Mouse (Mus musculus) forebrain, postnatal 0 days (tissue): Measurements from ENCODE around the gene Emc1. TPM values are rescaled to one million over a fixed set of nuclear protein-coding genes. Genes with fewer than 3 reads are reported as not detected.

Experiments
- ATAC-seq: fragments of 200-750 bp; cut with Nextera tagmentation; 2 replicates; pipeline ENCODE4 v1.8.0; 2017; ENCODE audit warnings: mild to moderate bottlenecking, moderate library complexity
- DNase-seq: peaks from one replicate; pipeline ENCODE4 v3.0.0-alpha.2; 2015
- H3K27ac ChIP-seq: fragments of 300-500 bp; sonication (generic); 2 replicates; pipeline ENCODE4 v1.5.1; 2014; ENCODE audit warnings: low read depth, mild to moderate bottlenecking, antibody characterized with exemption, low read length, moderate library complexity, mixed read lengths
- H3K27me3 ChIP-seq: fragments of 300-500 bp; sonication (generic); 2 replicates; pipeline ENCODE4 v1.6.1; 2014; ENCODE audit warnings: mild to moderate bottlenecking, low read length, mixed read lengths; ENCODE audit not compliant: insufficient read depth
- H3K36me3 ChIP-seq: fragments of 300-500 bp; sonication (generic); 2 replicates; pipeline ENCODE4 v1.6.1; 2014; ENCODE audit warnings: mild to moderate bottlenecking, moderate library complexity; ENCODE audit not compliant: insufficient read depth
- H3K4me1 ChIP-seq: fragments of 300-500 bp; sonication (generic); 2 replicates; pipeline ENCODE4 v1.6.1; 2014; ENCODE audit warnings: antibody characterized with exemption; ENCODE audit not compliant: insufficient read depth
- H3K4me2 ChIP-seq: fragments of 300-500 bp; sonication (generic); 2 replicates; pipeline ENCODE4 v1.6.1; 2014; ENCODE audit warnings: low read depth, mild to moderate bottlenecking, moderate library complexity
- H3K4me3 ChIP-seq: fragments of 300-500 bp; sonication (generic); 2 replicates; pipeline ENCODE4 v1.5.1; 2014; ENCODE audit warnings: low read depth, low read length, mixed read lengths
- H3K9ac ChIP-seq: fragments of 300-500 bp; sonication (generic); 2 replicates; pipeline ENCODE4 v1.6.1; 2014; ENCODE audit warnings: mild to moderate bottlenecking
- H3K9me3 ChIP-seq: fragments of 300-500 bp; sonication (generic); 2 replicates; pipeline ENCODE4 v1.6.1; 2016; ENCODE audit warnings: low read length
- CTCF ChIP-seq: sonication (generic); IDR thresholded peaks from 2 replicates; pipeline ENCODE4 v1.5.1; 2016; ENCODE audit warnings: antibody characterized with exemption, control low read depth, low read depth
- WGBS: fragments of 180-500 bp; shearing (Covaris S2); extraction: QIAGEN DNeasy Blood & Tissue Kit; methylation state at CpG from one replicate; pipeline ENCODE4 v1.1.7; 2014; 5-methylcytosine and 5-hydroxymethylcytosine counted together
- polyA plus RNA-seq: library from polyadenylated mRNA; unstranded; fragments of >200 nt; fragmentation: Nextera tagmentation; extraction: Ambion mirVana; gene quantifications from 2 replicates; pipeline ENCODE4 v1.2.1, GENCODE M21; 2015
- total RNA-seq: library from RNA; depleted of rRNA; stranded (reverse); fragments of >200 nt; gene quantifications from 2 replicates; pipeline ENCODE4 v1.2.3, GENCODE M21; 2014

The Emc1 gene
- total and polyA plus RNA-seq, 2 experiments from 2014 or later, result 41.4 to 65.8 TPM

GRCm38 (mm10) chr4:139336822-139337483, 15.4 kb upstream of the Emc1 start:
- Histone ChIP-seq H3K4me1 (no peaks in the 10 kb centered on the region), H3K4me2 (0 out of 2 replicates have a peak overlapping the region, but pooled peaks have one; percentile 17), H3K4me3 (no peak overlapping the region), H3K27ac (no peak overlapping the region), H3K36me3 (no peaks in the 10 kb centered on the region), H3K27me3 (no peaks in the 10 kb centered on the region), H3K9me3 (no peaks in the 10 kb centered on the region), H3K9ac (no peak overlapping the region)
- peak; percentile 77 for TF ChIP-seq CTCF
- DNase-seq (peak; percentile 75), ATAC-seq (no peak)
- WGBS, result 32% methylated on average over 24 of the region's 24 CpGs

- Histone ChIP-seq H3K4me2 (no peak overlapping the region), H3K36me3 (no peaks in the 10 kb centered on the region), H3K9me3 (no peaks in the 10 kb centered on the region), H3K4me3 (no peak overlapping the region), H3K27me3 (no peaks in the 10 kb centered on the region), H3K9ac (no peak overlapping the region), H3K27ac (no peak overlapping the region), H3K4me1 (no peaks in the 10 kb centered on the region)
- 64% methylated on average over 33 of the region's 33 CpGs for WGBS
- TF ChIP-seq CTCF, result no peak
- DNase-seq (no peak), ATAC-seq (no peak)
Measured at GRCm38 (mm10) chr4:139338145-139338544, 14.2 kb upstream of the Emc1 start.

- H3K27me3 ChIP-seq, result no peaks in the 10 kb centered on the region
- H3K9me3 ChIP-seq, result no peaks in the 10 kb centered on the region
- no peak overlapping the region for H3K27ac ChIP-seq
- no peak for ATAC-seq
- no peak overlapping the region for H3K4me2 ChIP-seq
- TF ChIP-seq CTCF, result no peak
- H3K9ac ChIP-seq, result no peak overlapping the region
- H3K4me1 ChIP-seq, result no peaks in the 10 kb centered on the region
- 83% methylated on average over 4 of the region's 4 CpGs for WGBS
- H3K4me3 ChIP-seq, result no peak overlapping the region
- H3K36me3 ChIP-seq, result peaks cover 8% of the 10 kb centered on the region; the same call in 1 of the 2 replicates
- DNase-seq, result no peak
Measured at GRCm38 (mm10) chr4:139340835-139341234, 11.6 kb upstream of the Emc1 start.

- Histone ChIP-seq H3K4me1 (no peaks in the 10 kb centered on the region), H3K4me3 (no peak overlapping the region), H3K27ac (no peak overlapping the region), H3K9me3 (no peaks in the 10 kb centered on the region), H3K27me3 (no peaks in the 10 kb centered on the region), H3K36me3 (peaks cover 17% of the 10 kb centered on the region), H3K9ac (no peak overlapping the region), H3K4me2 (no peak overlapping the region)
- no peak for TF ChIP-seq CTCF
- ATAC-seq (no peak), DNase-seq (no peak)
- 67% methylated on average over 7 of the region's 7 CpGs for WGBS
Measured at GRCm38 (mm10) chr4:139341556-139342233, 10.7 kb upstream of the Emc1 start.

GRCm38 (mm10) chr4:139343718-139344117, 8.7 kb upstream of the Emc1 start:
- no peak overlapping the region for H3K9ac ChIP-seq
- ATAC-seq (no peak), DNase-seq (no peak)
- no peak overlapping the region for H3K27ac ChIP-seq
- H3K4me1 ChIP-seq, result no peaks in the 10 kb centered on the region
- H3K36me3 ChIP-seq, result peaks cover 34% of the 10 kb centered on the region
- no peak overlapping the region for H3K4me3 ChIP-seq
- H3K4me2 ChIP-seq, result no peak overlapping the region
- WGBS, result 42% methylated on average over 5 of the region's 5 CpGs
- TF ChIP-seq CTCF, result no peak
- H3K27me3 ChIP-seq, result no peaks in the 10 kb centered on the region
- no peaks in the 10 kb centered on the region for H3K9me3 ChIP-seq

GRCm38 (mm10) chr4:139345416-139346019, 6.9 kb upstream of the Emc1 start:
- Histone ChIP-seq H3K27me3 (no peaks in the 10 kb centered on the region), H3K4me2 (no peak overlapping the region), H3K36me3 (peaks cover 45% of the 10 kb centered on the region), H3K27ac (no peak overlapping the region), H3K4me1 (no peaks in the 10 kb centered on the region), H3K9ac (no peak overlapping the region), H3K4me3 (no peak overlapping the region), H3K9me3 (no peaks in the 10 kb centered on the region)
- ATAC-seq (no peak), DNase-seq (no peak)
- 71% methylated on average over 23 of the region's 23 CpGs for WGBS
- TF ChIP-seq CTCF, result no peak

- Histone ChIP-seq H3K36me3 (peaks cover 41% of the 10 kb centered on the region), H3K9me3 (no peaks in the 10 kb centered on the region), H3K4me2 (peak overlapping the region; percentile 75), H3K4me1 (peaks cover 12% of the 10 kb centered on the region; the same call in 1 of the 2 replicates), H3K4me3 (peak overlapping the region; percentile 57), H3K9ac (peak overlapping the region; percentile 83), H3K27me3 (no peaks in the 10 kb centered on the region), H3K27ac (peak overlapping the region; percentile 92)
- no peak for TF ChIP-seq CTCF
- no peak for DNase-seq
- ATAC-seq, result peak; percentile 19
- under 1% methylated on average over 7 of the region's 7 CpGs for WGBS
Measured at GRCm38 (mm10) chr4:139352832-139353231, 445 bp downstream of the Emc1 start.
